In genomic region chr14:37109460-37109859, GRCm38 (mm10) we compare ENCODE assay signal across 25 mouse cellular contexts. TPM values are rescaled to one million over a fixed set of nuclear protein-coding genes. Genes with fewer than 3 reads are reported as not detected.
DNase-seq lines count a peak whose midpoint lies in the region; ATAC-seq lines count a peak whose summit lies in the region.
"Had no signal": no experiment of that assay in that cellular context is flagged by ENCODE, and none has a peak within 500 bp of the region (broad histone marks: within the 10 kb centered on the region; RNA-seq: fewer than 3 reads in every experiment).

No protein-coding gene starts in this region.

- DNase-seq in MEL-GATA-1-ER (ENCODE audit: extremely low read depth, low read depth) = peak; percentile 9
- DNase-seq in neural tube, embryonic 10.5 days (ENCODE audit: extremely low spot score, low spot score) = no peak
- DNase-seq in right cerebral cortex, postnatal 10 days (ENCODE audit: low spot score in 2 of 2) = no peak
- no peak for DNase-seq in urinary bladder, postnatal 10 days (ENCODE audit: low spot score)
- DNase-seq: adrenal gland, postnatal 14 days; cerebellum, adult 9-10 months; cerebellum, postnatal 25 days; forebrain, postnatal 0 days; gastrocnemius, postnatal 14 days had no signal

- H3K27me3 ChIP-seq in intestine, embryonic 16.5 days (replicated peaks; ENCODE audit: control insufficient read depth, insufficient read depth, low read length) = no peaks in the 10 kb centered on the region
- H3K27me3 ChIP-seq: embryonic facial prominence, embryonic 13.5 days; forebrain, embryonic 13.5 days; hindbrain, embryonic 15.5 days had no signal

- H3K4me1 ChIP-seq in intestine, embryonic 16.5 days (ENCODE audit: control insufficient read depth, insufficient read depth, low read length) = peaks cover 4% of the 10 kb centered on the region; the same call in 1 of the 2 replicates
- H3K4me1 ChIP-seq: forebrain, embryonic 13.5 days had no signal

- peak; percentile 49 for ATAC-seq in granulocyte monocyte progenitor cell, adult 5-6 weeks (replicated peaks; ENCODE audit: poor library complexity, severe bottlenecking)
- ATAC-seq in intestine, embryonic 16.5 days = peak; percentile 52
- peak; percentile 33 for ATAC-seq in megakaryocyte, adult 5-6 weeks (ENCODE audit: poor library complexity, severe bottlenecking)
- ATAC-seq: activated CD4-positive, CD25-positive, alpha-beta regulatory T cell, adult 4 months; forebrain, embryonic 13.5 days; forebrain, postnatal 0 days had no signal

- peak overlapping the region; percentile 72; the same call in 1 of the 2 replicates for H3K27ac ChIP-seq in intestine, embryonic 16.5 days (ENCODE audit: low read length)
- H3K27ac ChIP-seq: embryonic facial prominence, embryonic 13.5 days; forebrain, embryonic 13.5 days; hindbrain, embryonic 15.5 days had no signal

- H3K36me3 ChIP-seq in intestine, embryonic 16.5 days (ENCODE audit: control insufficient read depth, insufficient read depth, low read length) = no peaks in the 10 kb centered on the region
- H3K36me3 ChIP-seq: embryonic facial prominence, embryonic 13.5 days; heart, embryonic 12.5 days; hindbrain, embryonic 15.5 days had no signal

- peak overlapping the region; percentile 35 for H3K4me3 ChIP-seq in intestine, embryonic 16.5 days (ENCODE audit: low read length)
- H3K4me3 ChIP-seq: embryonic facial prominence, embryonic 13.5 days; forebrain, embryonic 13.5 days; heart, embryonic 12.5 days; hindbrain, embryonic 15.5 days had no signal

- 45% methylated on average over 8 of the region's 8 CpGs for WGBS in intestine, embryonic 16.5 days

- peak overlapping the region; percentile 31 for H3K4me2 ChIP-seq in intestine, embryonic 16.5 days (ENCODE audit: low read depth, low read length)
- H3K4me2 ChIP-seq: embryonic facial prominence, embryonic 13.5 days; forebrain, embryonic 13.5 days; heart, embryonic 12.5 days; hindbrain, embryonic 15.5 days had no signal

- no peaks in the 10 kb centered on the region for H3K9me3 ChIP-seq in intestine, embryonic 16.5 days (ENCODE audit: control insufficient read depth, low read length)
- H3K9me3 ChIP-seq: embryonic facial prominence, embryonic 13.5 days; forebrain, embryonic 13.5 days; heart, embryonic 12.5 days; hindbrain, embryonic 15.5 days had no signal

- H3K9ac ChIP-seq in intestine, embryonic 16.5 days (ENCODE audit: low read depth, low read length) = no peak overlapping the region
- H3K9ac ChIP-seq: embryonic facial prominence, embryonic 13.5 days; forebrain, embryonic 13.5 days; forebrain, postnatal 0 days; heart, embryonic 12.5 days; hindbrain, embryonic 15.5 days had no signal

RNA-seq across cellular contexts. Expression of gene 2610528A11Rik, which starts 4.4 kb away (rescaled TPM):
- 1.7 TPM in 1 of 2 replicates, not detected in the other for total RNA-seq in granulocyte monocyte progenitor cell, adult 5-6 weeks (2014; fragmentation: Nextera tagmentation)
- 0.99 and 3.7 TPM in 2 replicates for total RNA-seq in granulocyte monocyte progenitor cell, adult 5-6 weeks (2017)
- polyA plus RNA-seq in intestine, embryonic 16.5 days (2015; fragmentation: Nextera tagmentation; extraction: Ambion mirVana) = 77.3 and 81.4 TPM in 2 replicates
- 1.1 TPM in 1 of 2 replicates, not detected in the other for total RNA-seq in megakaryocyte, adult 5-6 weeks (2015)
- 0.55 and 1.0 TPM in 2 replicates for total RNA-seq in megakaryocyte, adult 5-6 weeks (2017)
- total RNA-seq: ES-E14; forebrain, postnatal 0 days; heart, adult 8-10 months had no signal
- polyA plus RNA-seq: forebrain, embryonic 13.5 days had no signal

RNA-seq across cellular contexts. Expression of gene Cdhr1, which starts 11.3 kb away (rescaled TPM):
- not detected in 2 replicates for total RNA-seq in granulocyte monocyte progenitor cell, adult 5-6 weeks (2014; fragmentation: Nextera tagmentation)
- total RNA-seq in granulocyte monocyte progenitor cell, adult 5-6 weeks (2017) = not detected in 2 replicates
- 0.22 and 0.39 TPM in 2 replicates for polyA plus RNA-seq in intestine, embryonic 16.5 days (2015; fragmentation: Nextera tagmentation; extraction: Ambion mirVana)
- not detected in 2 replicates for total RNA-seq in megakaryocyte, adult 5-6 weeks (2015)
- total RNA-seq in megakaryocyte, adult 5-6 weeks (2017) = 0.08 TPM in 1 of 2 replicates, not detected in the other
- total RNA-seq: adrenal gland, adult 18-20 months; gastrocnemius, adult 18-20 months; gastrocnemius, postnatal 14 days; heart, adult 8-10 months had no signal
- polyA plus RNA-seq: activated CD4-positive, CD25-positive, alpha-beta regulatory T cell, adult 4 months had no signal

RNA-seq across cellular contexts. Expression of gene Ghitm, which starts 25.6 kb away (rescaled TPM):
- 94.2 and 109 TPM in 2 replicates for total RNA-seq in granulocyte monocyte progenitor cell, adult 5-6 weeks (2014; fragmentation: Nextera tagmentation)
- 140 and 186 TPM in 2 replicates for total RNA-seq in granulocyte monocyte progenitor cell, adult 5-6 weeks (2017)
- 332 and 334 TPM in 2 replicates for polyA plus RNA-seq in intestine, embryonic 16.5 days (2015; fragmentation: Nextera tagmentation; extraction: Ambion mirVana)
- total RNA-seq in megakaryocyte, adult 5-6 weeks (2015) = 84.9 and 89.2 TPM in 2 replicates
- total RNA-seq in megakaryocyte, adult 5-6 weeks (2017) = 85.7 and 101 TPM in 2 replicates

RNA-seq across cellular contexts. Expression of gene Lrit2, which starts 41.7 kb away (rescaled TPM):
- total RNA-seq in granulocyte monocyte progenitor cell, adult 5-6 weeks (2014; fragmentation: Nextera tagmentation) = not detected in 2 replicates
- not detected in 2 replicates for total RNA-seq in granulocyte monocyte progenitor cell, adult 5-6 weeks (2017)
- polyA plus RNA-seq in intestine, embryonic 16.5 days (2015; fragmentation: Nextera tagmentation; extraction: Ambion mirVana) = not detected in 2 replicates
- not detected in 2 replicates for total RNA-seq in megakaryocyte, adult 5-6 weeks (2015)
- not detected in 2 replicates for total RNA-seq in megakaryocyte, adult 5-6 weeks (2017)
- total RNA-seq: adrenal gland, adult 18-20 months; adrenal gland, postnatal 14 days; ES-E14; forebrain, postnatal 0 days; gastrocnemius, adult 18-20 months; gastrocnemius, postnatal 14 days; heart, adult 8-10 months; heart, postnatal 25 days had no signal
- polyA plus RNA-seq: activated CD4-positive, CD25-positive, alpha-beta regulatory T cell, adult 4 months; embryonic facial prominence, embryonic 13.5 days; forebrain, embryonic 13.5 days; forebrain, postnatal 0 days; gonadal fat pad, adult 2 months; heart, embryonic 12.5 days; heart, embryonic 16.5 days; hindbrain, embryonic 11.5 days; hindbrain, embryonic 15.5 days had no signal

RNA-seq across cellular contexts. Expression of gene Lrit1, which starts 54.8 kb away (rescaled TPM):
- total RNA-seq in granulocyte monocyte progenitor cell, adult 5-6 weeks (2014; fragmentation: Nextera tagmentation) = not detected in 2 replicates
- total RNA-seq in granulocyte monocyte progenitor cell, adult 5-6 weeks (2017) = not detected in 2 replicates
- polyA plus RNA-seq in intestine, embryonic 16.5 days (2015; fragmentation: Nextera tagmentation; extraction: Ambion mirVana) = not detected in 2 replicates
- total RNA-seq in megakaryocyte, adult 5-6 weeks (2015) = not detected in 2 replicates
- total RNA-seq in megakaryocyte, adult 5-6 weeks (2017) = not detected in 2 replicates
- total RNA-seq: adrenal gland, adult 18-20 months; ES-E14; forebrain, postnatal 0 days; gastrocnemius, adult 18-20 months; gastrocnemius, postnatal 14 days; heart, adult 8-10 months; heart, postnatal 25 days had no signal
- polyA plus RNA-seq: activated CD4-positive, CD25-positive, alpha-beta regulatory T cell, adult 4 months; embryonic facial prominence, embryonic 13.5 days; forebrain, embryonic 13.5 days; forebrain, postnatal 0 days; gonadal fat pad, adult 2 months; heart, embryonic 12.5 days; heart, embryonic 16.5 days; hindbrain, embryonic 11.5 days; hindbrain, embryonic 15.5 days had no signal
